Mouse (Mus musculus): ENCODE measurements at regions not wholly inside any gene's neighbourhood (a gene's known extent, or its start where the extent isn't known, plus 50 kb on each side); places are given as distances from the start of the nearest gene placed in this dataset.

- TF ChIP-seq CTCF (IDR thresholded peaks at IDR 0.05; ENCODE audit: insufficient read depth, low read depth, low read length) (no peak), POLR2A (IDR thresholded peaks at IDR 0.05; ENCODE audit: insufficient read depth, low read depth, low read length) (no peak)
These were observed 328.5 kb downstream of the Glrx3 start for GRCm38 (mm10) chr7:137765961-137766360.
